Mouse (Mus musculus) erythroblast, adult 5-6 weeks (primary cell): ENCODE measurements around the gene Ctsh. TPM values are rescaled to one million over a fixed set of nuclear protein-coding genes. Genes with fewer than 3 reads are reported as not detected.
"Not testable (repeated sequence)": the region's sequence is repeated elsewhere in the genome, so short reads cannot be mapped to it uniquely, and the experiment has no call there.

Experiments
- ATAC-seq: replicated peaks from 2 replicates; pipeline ENCODE4 v1.8.0; 2016; ENCODE audit warnings: moderate number of reproducible peaks, mild to moderate bottlenecking, moderate TSS enrichment, inconsistent platforms; ENCODE audit not compliant: poor library complexity, low FRiP score, severe bottlenecking
- total RNA-seq, 2 experiments: library from RNA; stranded (forward) in 1 of 2; stranded (reverse) in 1 of 2; fragments of 150-400 nt in 1 of 2; fragments of 200-764, 138-1000 nt in 1 of 2; gene quantifications; 2 replicates each; pipeline versions ENCODE4 v1.2.3 to v1.2.4; 2015 to 2017; ENCODE audit warnings: low replicate concordance in 2 of 2

The Ctsh gene
- total RNA-seq (2015; ENCODE audit: low replicate concordance) (61.0 and 131 TPM in 2 replicates), total RNA-seq (2017; ENCODE audit: low replicate concordance) (25.6 and 30.1 TPM in 2 replicates)

DNA sequence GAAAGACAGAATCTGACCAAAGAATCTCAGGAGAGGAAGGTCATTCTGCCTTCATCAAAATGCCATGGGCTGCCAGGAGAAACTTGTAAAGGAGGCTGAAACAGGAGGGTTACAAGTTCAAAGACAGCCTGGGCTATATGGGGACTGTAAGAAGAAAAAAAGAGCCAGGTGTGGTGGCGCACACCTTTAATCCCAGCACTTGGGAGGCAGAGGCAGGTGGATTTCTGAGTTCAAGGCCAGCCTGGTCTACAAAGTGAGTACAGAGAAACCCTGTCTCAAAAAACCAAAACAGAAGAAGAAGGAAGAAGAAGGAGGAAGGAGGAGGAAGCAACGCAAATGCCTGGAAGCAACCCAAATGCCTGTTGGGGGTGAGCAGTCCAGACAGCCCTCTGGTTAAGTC is at the start of gene Ctsh:
Gene Ctsh (plus strand): TSS at position 301 of the 400 bp plus-strand sequence.
- no peak for ATAC-seq

DNA sequence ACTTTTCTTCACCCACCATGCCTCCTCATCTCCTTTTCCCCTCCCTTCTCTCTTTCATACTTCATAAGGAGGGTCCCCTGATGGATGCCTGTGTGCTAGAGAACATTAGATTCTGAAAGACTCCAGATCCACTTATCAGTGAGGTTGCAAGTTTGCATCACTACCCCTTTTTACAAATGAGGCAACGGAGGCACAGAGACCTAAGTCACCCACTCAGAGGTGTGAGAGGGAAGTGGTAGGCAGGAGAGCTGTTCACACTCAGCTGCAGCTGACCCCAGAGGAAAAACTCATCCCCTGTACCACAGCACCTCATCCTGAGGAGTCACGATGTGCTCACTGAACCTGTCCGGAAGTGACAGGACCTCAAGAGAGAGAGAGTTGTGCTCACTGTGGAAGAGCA is 47.5 kb upstream of the Ctsh start:
- ATAC-seq: no peak

DNA sequence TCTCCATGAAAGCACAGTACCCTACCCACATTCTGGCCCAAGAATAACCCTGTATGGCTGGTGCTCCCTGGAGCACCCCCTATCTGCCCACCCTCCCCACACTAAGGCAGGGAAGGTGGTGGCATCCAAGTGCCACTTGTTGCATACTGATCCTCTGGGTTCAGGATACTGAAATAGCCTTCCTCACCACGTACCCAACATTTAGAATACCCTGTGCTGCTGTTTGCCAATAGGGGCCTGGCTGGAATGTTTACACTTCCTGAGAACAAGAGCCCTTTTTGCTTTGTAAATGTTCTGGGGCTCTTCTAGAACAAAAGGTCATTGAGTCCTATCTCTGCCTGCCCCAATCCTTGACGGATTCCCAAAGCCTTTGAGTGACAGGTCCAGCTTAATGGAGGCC is 46.9 kb upstream of the Ctsh start:
- no peak for ATAC-seq

DNA sequence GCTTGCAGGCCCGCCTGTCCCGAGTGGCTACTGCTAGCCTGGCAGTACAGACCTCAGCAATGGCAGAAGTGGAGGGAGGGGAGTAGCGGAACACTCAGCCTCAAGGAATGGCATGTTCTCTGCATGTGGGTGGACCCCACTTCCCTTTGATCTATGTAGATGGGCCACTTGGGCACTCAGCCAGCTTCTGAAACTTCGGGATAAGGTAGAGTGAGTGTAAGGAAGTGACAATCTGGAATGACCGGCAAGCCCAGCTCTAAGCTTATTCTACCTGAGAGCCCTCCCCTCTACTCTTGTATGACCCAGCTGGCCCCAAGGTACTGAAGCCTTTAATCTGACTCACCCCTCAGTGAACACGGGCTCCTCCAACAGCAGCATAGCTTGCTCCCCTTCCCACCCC is 45.8 kb upstream of the Ctsh start:
- ATAC-seq: no peak

DNA sequence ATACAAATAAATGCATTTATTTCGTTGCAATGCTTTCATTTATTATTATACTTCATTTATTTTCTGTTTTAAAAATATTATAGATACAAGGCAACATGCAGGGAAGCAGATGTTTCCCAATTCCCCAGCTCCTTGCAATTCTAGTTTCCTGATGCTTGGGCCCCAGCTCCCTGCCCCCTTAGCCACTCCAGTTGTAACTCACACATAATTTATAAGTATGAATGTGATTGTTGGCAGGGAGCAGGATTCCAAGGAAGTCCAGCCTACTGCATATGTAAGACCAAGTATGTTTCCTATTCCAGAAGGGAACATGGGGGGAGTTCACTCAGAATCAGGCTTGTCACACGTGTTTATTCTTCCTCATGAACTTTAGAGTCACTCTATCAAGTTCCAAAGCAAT is 42.1 kb upstream of the Ctsh start:
- ATAC-seq: no peak

DNA sequence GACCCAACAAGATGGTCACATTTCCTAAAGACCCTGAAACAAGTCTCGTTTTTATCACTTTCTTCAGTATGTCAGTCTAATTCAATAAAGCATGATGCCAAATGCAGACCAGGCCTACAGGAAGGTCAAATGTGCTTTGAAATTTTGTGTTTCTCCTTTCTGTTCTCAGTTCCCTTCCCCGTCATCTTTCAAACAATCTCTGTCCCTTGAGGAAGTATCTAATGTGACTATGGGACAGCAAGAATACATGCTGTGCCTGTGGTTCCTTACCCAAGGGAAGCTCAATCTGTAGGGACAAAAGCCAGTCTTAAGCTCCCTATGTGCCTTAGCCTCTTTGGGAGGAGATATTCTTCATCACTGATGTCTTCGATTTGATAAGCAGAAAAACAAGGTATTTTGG is 39.3 kb upstream of the Ctsh start:
- ATAC-seq: no peak

DNA sequence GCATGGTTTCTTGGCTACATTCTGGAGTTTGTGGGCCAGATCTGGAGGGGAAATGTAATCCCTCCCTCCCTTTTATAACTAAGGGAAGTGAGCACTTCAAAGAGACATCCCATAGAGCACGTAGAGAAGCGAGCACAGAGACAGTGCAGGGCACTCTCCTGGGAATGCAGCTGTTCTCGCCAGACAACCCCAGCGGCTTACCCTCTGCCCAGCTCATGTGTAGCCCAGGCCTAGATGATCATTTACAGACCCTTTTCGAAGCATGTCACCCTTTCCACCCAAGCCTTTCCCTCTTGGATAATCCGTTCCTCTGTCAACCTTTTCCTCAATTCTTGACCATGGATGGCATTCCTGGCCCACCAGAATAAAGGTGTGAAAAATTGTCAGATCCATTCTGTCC is 37.7 kb upstream of the Ctsh start:
- ATAC-seq: no peak

DNA sequence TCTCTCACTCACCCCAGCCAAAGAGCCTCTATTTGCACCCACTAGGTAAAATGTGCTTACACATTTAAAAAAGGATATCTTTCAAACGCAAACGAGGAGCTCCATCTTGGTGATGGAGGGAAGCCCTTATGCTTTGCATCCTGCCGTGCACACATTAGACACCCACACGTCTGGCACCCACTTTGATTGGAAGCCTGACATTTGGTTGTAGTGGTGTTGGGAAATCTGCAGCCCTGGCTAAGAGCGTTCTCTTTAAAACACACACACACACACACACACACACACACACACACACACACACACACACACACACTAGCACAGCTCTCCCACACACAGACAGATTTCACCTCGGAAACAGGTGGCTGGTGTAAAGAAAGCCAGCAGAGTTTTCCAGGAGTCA is 33.1 kb upstream of the Ctsh start:
- no peak for ATAC-seq

DNA sequence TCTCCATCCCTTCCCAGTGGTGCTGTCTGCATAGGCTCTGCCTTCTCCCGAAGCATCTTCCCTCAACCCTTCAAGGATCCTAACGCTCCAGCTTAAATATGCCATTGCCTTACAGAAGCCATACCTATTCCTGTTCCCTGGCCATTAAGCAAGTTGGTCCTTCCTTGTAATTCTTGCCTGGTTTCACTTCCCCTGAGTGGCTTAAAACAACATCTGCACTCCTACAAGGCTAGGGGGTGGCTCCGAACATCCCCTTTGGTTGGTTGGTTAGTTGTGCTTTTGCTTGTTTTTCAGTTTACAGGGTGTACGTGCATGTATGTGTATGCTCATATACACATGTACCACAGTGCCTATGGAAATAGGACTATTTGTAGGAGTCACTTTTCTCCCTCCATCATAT is 32.5 kb upstream of the Ctsh start:
- ATAC-seq: no peak

DNA sequence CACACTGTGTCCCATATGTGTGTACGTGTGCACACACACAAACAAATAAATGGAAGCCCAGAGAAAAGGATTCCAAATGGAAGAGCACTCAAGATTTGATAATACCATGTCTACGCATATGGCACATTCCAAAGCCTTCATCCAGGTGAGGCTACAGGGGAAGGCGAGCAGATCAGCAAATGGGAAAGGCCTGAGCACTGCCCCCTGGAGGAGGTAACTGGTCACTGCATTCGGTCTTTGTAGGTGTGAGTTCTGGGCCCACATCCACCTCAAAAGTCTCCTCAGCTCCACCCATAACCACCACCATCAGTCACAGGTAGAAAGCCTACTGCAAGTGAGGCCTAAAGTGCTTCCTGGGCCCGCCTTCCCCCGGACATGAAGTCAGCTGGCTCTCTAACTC is 26.2 kb upstream of the Ctsh start:
- ATAC-seq: no peak

DNA sequence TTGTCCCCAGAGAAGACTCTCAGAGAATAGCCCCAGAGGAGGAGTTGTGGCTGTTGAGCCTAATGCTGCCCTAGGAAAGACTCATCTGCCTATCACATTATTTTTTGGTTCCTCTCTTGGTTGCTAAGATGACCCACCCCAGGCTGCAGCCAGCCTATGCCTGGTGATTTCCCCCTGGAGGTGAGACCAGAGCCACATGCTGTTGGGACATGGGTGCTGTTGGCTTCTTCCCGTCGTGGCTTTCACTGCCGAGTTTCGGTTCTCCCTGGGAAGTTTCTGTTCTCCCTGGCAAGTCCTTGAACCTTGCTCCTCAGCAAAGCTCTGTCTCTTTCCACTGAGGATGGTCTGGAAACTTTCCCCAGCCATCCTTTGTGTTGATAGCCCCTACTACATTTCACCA is 20.0 kb upstream of the Ctsh start:
- no peak for ATAC-seq

DNA sequence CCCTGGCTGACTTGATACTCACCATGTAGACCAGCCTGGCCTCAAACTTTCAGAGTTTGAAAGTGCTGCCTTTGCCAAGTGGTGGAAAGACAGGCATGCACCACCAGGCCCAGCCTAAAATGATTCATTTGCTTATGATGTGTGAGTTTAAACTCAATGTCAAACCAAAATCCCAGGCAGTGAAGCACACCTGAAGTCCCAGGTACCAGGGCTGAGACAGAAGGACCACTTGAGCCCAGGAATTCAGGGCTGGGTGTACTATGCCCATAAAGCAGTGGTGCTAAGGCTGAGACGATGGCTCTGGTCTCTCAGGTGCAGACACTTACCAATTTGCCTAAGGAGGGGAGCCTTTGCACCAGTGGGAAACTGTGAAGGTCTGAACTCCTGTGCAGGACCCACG is 18.8 kb upstream of the Ctsh start:
- ATAC-seq: no peak

DNA sequence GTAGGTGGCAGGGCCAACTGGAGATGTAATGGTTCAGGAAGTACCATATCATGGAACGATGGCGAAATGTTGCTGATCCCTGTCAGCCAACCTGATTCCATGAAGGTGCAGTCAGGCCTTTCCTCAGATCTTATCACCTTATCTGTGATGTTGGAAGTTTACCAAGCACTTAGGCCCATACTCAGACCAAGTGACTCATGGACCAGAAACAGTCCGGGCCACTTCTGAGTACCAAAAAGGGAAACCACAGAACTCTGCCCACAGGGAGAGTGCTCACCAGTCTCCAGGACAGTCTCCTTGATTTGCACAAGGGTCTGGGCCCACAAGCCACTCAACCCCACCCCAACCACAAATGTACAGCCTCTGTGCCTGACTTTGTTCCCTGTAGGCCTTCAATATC is 18.2 kb upstream of the Ctsh start:
- ATAC-seq: no peak

DNA sequence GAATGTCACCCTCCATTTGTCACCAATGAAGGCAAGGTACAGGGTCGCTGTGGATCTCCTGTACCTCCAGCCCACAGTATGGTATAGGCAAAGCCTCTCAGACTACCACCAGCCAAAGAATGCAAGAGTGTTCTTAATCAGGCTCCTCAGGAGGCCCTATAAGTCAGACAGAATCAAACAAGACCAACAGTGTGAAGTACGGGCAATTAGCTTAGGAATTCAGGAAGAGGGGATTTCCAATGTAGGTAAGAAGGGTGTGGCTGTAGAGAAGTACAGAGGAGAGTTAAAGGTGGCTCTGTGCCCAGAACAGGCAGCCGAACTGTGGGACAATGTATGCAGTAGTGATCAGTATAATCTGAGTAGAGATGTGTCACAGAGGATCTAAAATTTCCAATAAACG is 17.6 kb upstream of the Ctsh start:
- no peak for ATAC-seq

DNA sequence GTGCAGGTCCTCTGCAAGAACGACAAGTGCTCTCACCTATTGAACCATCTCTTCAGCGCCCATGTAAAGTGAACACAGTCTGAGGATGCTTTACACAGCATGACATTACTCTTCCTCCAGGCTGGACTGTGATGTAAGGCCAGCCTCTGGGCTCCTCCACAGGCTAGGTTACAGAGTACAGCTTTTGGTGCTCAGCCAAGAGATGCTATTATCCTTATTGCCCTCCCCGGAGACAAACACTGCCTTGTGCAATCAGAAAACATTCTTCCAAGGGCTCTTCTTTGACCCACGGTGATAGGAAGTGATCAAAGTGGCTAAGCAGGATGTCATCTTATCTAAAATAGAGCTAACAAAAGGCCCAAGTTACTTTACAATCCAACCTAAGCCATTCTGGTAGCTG is 15.4 kb upstream of the Ctsh start:
- no peak for ATAC-seq

DNA sequence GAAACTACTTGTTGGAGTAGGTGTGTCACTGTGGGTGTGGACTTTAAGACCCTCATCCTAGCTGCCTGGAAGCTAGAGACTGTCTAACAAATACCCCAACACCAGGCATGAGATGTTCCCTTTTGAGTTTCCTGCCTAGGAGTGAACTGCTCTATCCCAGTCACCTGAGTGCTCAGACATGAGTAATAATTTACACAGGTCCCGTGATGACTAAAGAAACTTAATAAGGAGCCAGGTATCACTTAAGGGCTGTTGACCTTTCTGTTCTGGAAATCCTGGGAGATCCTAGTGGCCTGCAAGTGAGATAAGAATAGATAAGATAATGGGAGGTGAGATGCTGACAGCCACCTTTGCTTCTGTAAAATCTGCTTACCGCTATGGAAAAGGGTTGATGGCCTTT is 13.0 kb upstream of the Ctsh start:
- no peak for ATAC-seq

DNA sequence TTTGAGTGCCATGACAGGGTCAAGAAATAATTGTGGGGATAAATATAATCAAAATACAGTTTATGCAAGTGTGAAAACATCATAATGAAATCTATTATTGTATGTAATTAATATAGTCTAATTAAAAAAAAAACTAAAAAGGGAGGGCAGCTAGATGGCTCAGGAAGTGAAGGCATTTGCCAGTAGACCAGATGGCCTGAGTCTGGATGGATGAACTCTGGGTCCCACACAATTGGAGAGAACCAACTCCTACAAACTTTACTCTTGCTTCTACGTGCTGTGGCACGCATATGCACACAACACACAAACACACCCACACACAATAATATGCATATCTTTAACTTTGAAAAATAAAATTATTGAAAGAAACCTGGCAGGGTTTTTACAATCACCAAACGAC is 12.4 kb upstream of the Ctsh start:
- ATAC-seq: no peak

DNA sequence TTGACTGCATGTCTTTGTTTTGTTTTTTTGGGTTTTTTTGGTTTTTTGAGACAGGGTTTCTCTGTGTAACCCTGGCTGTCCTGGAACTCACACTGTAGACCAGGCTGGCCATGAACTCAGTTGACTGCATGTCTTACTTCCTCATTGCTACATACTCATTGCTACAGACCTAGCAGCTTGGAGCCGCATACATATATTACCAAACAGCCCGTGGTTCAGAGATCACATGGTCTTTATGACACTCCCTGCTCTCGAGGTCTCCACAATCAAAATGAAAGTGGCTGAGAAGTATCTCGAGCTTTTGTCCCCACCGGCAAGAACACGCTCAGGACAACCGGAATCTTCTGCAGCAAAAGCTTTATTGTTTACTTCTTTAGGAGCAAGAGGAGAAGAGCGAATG is 11.0 kb upstream of the Ctsh start:
- not testable (repeated sequence) for ATAC-seq

DNA sequence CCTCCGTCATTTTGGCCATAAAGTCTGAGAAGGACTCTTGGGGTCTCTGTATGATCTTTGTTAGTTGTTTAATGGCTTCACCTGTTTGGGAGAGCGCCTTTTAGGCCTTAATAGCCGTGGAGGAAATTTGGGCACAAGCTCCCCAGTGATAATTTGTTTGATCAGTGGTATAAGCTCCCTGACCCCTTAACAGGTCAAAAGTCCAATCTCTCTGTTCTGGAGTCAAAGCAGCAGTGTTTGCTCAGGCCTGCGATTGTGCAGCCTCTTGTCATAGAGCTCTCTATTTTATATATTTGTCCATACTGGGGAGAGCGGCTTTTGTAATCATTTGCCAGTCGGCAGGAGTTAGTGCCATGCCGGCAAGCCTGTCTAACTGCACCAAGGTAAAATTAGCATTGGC is 8.8 kb upstream of the Ctsh start:
- ATAC-seq: no peak

DNA sequence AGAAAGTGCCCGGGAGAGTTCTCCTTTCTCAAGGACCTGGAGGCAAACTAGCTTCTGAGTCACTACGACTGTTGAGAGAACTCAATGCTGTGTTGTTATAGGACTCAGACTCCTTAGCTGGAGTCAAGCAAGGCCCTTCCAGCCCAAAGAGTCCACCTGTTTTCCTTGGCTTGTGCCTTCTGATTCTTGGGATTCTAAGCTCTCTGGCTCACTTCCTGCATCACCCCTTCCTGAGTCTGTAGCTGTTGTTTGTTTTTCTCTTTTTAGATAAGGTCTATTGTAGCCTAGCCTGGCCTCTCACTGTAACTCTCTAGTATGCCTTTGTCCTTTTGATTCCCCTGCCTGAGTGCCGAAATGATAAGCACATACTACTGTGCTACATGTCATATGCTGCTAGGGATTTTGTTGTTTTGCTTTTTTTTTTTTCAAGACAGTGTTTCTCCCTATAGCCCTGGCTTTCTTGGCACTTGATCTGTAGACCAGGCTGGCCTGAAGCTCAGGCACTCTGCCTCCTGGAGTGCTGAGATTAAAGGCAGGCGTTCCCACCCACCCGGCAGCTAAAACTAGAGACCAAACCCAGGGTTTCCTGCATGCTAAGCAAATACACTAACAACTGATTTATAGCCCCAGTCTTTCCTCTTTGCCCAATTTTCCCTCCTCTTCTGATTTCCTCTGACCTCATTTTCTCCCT is 5.9 kb upstream of the Ctsh start:
- no peak for ATAC-seq

DNA sequence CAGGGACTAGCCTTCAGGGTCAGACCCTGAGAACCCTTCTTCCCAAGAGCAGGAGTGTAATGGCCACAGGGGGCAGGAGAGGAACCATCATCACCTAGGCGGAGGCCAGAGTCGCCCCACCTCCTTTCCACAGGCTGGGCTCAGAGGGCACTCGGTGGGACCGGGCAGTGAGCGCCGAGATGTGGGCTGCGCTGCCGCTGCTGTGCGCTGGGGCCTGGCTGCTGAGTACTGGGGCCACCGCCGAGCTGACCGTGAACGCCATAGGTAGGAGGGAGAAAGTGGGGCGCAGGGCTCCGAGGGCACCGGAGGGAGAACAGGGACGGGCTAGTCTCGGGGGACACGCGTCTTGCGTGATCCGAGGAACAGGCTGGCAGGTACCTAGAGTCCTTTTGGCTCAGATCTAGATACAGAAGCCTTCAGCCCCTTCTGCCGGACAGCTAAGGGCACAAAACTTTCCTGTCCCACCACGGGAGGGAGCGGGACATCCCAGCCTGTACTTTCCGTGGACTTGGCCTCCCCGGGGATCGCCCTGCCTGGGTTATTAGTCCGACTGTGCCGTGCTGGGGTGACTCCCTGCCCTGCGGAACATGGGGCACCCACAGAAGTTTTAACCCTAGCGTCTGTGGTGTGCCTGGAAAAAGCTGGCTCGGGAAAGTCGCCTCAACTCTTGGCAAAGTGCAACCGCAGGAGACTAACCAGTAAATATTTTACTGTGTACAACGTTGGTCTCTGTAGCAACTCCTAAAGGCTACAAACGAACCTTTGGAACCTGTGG is 606 bp downstream of the Ctsh start:
- ATAC-seq: no peak

DNA sequence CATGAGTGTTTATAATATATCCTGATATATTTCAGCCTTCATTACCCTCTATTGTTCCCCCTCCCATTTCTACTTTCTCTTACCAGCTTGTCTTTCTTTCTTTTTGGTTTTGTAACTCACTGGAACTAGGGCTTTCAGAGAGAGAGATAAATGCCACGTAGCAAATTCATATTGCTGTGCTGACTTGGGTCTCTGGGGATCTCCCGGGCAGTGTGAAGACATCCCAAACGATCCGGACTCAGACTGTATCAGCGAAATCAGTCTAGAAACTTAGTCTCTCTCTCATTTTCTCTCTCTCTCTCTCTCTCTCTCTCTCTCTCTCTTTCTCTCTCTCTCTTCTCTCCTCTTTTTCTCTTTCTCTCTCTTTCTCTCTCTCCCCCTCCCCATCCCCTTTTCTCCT is 1.5 kb downstream of the Ctsh start:
- ATAC-seq: no peak
